Mouse (Mus musculus) retina, adult 2 months (tissue): ENCODE data around the gene Ptn.

ENCODE experiments used
- DNase-seq: peaks from one replicate; pipeline ENCODE4 v3.0.0-alpha.2; 2012; ENCODE audit warnings: low read depth, low spot score

Gene Ptn

DNA sequence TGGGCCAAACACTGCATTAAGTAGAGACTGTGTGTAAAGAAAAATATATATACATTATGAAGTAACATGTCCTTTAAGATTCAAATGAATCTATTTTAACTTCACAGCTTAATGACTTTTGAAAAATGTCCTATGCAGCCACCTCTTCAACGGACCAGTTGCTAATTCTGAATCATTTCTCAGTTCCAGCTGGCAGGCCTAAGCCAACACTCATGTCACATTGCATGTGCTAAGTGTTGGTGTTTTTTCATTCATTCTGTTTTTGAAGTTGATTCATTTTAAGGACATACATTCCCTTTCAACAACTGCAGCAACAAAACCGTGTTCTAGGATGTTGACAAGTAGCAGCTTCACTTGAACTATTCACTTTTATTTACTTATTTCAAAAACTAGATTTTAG, 6.0 kb upstream of the Ptn start:
- DNase-seq, result no peak

DNA sequence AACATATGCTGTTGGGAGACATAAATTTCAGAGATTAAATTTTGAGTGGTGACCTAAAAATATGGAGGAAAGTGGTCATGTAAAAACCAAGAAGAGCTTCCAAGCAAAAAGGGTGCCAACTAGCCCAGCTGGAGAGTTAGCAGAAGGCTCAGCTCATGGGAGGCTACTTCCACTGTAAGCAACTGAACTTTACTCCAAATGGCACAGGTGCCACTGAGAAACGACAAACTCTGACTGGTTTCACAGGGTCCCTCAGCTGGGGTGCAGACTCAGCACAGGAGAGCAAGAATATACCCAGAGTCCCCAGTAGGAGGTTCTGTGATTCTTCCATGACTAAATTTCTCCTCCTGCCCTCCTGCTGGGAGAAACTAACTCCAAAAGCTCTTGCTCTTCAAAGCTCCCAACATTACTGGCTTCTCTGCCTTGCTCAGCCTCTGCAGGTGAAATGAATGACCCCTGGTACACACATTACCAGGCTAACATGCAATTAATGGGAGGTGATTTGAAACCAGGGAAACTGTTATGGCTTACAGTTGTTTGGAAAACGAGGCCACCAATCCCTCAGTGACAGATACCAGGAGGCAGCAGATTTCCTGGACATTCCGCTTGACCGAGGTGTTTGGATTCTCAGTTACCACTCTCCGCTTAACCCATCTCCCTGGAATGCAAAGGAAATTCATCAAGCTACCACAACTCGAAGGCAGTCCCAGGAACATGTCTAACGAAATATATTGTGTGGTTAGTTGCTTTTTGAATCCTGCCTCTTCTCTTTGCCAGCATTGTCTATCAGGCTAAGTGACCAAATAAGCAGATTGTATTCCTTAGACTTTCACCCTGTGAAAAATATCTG, 2.9 kb upstream of the Ptn start:
- DNase-seq, result no peak

DNA sequence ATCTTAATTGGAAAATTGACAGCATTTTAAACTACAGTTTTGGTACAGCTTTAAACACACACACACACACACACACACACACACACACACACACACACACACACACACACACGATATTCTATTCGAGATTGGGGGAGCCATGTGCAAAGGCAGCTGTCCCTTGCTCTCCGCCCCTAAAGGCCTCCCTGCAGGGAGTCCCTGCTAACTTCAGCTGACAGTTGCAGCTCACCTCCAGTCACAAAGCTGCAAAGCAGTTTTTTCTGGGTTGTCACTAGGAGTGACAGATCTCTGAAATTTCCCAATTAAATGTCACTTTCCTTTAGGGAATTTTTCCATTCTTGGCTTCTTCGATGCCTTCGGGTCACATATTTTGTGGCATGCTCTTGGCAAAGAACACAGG, 428 bp upstream of the Ptn start:
- DNase-seq, result no peak

DNA sequence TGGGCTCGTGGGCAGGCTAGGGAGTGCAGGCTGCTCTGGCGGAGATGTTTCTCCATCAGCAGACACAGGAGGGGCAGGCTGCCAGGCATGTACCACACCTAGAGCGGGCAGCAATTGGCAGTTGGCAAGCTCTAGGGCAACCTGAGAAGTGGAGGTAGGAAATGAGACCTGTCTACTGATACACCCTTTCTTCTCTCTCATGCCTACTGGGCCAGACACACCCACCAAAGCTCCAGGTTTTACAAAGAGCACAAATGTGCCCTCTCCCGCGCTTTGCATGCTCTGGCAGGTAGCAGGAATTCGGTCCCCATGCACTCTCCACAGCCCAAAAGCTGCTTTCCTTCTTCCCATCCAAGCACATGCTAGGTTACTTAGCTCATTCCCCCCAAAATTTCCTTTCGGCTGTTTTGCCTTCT, 701 bp downstream of the Ptn start:
- no peak for DNase-seq

DNA sequence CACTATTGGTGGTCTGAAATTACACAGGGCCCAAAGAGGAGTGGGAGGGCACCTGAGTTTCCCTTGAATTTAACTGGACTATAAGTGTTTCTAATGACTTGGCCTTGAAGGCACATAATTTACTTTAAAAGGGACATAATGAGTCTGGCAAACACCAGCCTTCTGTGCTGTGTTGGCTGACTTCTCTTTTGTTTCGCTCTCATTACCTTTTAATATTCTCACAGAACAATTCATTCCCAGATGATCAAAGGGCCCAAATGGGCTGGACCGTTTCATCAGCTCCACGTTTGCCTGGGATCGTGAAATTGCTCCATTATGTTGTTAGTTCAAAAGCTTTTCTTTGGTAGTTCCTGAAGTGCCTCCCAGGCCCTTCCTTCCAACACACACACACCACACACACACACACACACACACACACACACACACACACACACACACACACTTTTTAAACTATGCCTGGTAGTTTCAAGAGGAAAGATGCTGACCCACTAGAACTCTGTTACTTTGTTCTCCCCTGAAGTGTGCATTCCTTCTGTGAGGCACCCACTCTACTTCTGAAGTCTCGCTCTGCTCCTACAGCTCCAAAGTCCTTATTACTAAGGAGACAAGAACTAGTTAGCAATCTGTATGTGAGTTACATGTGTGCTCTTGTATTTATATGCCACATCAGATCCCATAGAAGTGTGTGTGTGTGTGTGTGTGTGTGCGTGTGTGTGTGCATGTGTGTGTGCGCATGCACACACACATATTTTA, 1.5 kb downstream of the Ptn start:
- no peak for DNase-seq

DNA sequence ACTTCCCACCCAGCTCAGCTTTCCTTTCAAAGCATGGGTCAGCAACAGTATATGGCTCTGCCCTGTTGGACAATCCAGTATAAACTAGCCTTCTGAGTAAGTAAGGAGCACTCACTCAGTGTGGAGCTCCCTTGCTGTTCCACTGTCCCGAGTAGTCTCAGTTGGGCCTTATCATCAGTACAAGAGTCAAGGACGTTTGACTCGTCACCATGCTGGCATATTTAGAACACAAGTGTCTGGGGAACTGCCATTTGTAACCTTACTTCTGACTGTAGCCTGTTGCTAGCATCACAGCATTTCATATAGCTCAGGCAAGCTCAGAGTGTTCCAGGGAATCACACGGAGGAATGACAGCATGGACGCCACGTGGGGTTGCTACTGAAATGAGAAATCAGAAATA, 3.1 kb downstream of the Ptn start:
- no peak for DNase-seq

DNA sequence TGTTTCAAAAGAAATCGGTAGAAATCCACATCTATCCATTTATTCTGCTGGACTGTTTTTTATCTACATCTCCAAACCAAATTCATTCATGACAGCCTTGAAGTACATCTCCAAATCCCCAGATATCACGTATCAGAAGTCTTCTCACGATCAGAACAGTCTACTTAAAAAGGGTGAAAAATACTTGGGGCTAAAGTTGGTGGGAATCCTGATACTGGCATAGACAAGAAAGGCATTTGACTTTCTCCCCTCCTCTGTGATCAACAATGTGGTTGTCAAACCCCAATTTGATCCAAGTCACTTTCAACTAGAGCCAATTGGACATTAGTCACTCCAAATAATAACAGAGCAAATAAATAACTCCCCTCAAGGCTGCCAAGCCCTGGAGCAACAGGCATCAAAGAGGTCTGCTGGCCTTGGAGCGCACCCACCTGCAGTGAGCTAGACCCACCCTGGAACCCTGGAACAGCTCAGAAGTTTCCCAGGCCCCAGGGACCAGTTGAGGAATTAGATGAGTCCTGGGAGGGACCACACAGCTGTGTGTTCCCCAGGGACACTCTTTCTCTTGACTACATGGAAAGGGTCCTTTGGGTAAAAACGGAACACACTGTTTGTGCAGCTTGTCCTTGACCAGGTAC, 9.6 kb downstream of the Ptn start:
- DNase-seq, result no peak

DNA sequence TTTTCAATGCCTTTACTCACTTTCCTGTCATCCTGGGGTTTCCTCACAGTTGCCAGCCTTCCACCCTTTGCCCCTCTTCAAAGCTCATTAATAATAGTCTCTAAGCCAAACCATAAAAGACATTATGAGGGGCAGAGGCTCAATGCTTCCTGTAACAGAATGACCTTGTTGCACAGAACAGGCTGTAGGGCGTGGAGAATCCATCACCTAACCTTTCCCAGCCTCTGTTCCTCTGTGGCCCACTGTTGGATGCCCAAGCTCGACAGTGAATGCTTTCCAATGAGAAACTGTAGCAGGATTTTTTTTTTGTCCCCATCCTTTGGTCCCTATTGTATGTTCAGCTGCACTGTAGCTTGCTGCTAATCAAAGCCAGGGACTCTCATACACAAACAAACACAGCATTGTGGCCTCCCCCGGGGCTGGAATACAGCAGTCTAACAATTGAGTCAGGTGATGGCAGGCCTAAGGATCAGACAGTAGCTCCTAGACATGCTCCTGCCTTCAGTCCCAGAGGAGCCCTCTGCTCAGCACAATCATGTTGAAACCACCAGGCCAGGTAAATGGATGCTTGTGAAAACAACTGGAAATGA, 12.9 kb downstream of the Ptn start:
- DNase-seq, result no peak

DNA sequence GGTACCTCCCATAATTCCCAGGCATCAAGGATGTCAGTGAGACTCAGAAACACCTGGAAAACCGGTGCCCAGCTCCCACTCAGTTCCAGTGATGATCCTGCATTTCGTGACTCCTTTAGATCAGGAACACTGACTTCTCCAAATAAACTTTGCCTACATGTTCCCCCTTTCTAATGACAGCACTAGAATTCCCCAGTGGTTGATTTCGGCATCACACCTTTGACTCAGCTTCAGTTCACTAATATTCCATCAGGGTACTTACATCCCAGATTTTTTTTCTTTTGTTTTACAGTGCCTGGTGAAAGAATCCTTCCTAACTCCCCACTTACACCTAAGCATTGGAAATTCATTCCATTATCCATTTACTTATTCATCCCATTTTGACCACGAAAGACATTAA, 15.5 kb downstream of the Ptn start:
- no peak for DNase-seq

DNA sequence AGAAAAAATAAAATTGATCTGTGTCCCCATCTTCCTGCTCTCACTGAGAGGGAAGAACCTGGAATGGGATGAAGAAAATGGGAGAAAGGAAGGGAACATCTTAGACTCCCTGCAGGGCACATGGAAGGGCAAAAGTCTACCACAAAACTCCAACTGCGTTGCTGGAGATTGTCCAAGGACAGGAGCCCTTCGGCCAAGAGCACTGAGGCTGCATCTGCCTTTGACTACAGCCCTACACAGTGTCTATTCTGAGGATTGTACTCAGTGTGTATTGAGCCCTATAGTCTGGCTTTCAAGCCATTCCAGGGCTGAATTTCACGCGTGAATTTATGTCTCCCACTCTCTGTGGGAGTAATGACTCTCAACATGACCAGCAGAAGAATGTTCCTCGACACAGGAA, 16.2 kb downstream of the Ptn start:
- no peak for DNase-seq

DNA sequence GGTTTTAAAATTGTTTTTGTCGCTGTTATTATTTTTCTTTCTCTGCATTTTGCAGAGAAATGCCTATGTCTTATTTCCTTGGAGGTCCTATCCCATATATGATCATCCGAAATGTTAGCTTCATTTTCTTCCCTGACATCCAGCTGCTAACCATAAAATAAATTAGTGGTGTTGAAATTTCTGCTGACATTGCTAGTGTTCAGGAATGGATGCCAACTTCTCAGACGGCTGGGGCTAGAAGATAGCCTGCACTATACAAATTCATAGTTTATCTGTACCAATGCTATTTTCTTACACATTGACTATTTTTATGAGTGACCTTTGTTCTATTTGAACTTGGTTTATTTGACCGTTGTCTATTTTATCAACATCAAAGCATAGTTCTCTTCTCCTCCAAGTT, 20.8 kb downstream of the Ptn start:
- DNase-seq, result no peak

DNA sequence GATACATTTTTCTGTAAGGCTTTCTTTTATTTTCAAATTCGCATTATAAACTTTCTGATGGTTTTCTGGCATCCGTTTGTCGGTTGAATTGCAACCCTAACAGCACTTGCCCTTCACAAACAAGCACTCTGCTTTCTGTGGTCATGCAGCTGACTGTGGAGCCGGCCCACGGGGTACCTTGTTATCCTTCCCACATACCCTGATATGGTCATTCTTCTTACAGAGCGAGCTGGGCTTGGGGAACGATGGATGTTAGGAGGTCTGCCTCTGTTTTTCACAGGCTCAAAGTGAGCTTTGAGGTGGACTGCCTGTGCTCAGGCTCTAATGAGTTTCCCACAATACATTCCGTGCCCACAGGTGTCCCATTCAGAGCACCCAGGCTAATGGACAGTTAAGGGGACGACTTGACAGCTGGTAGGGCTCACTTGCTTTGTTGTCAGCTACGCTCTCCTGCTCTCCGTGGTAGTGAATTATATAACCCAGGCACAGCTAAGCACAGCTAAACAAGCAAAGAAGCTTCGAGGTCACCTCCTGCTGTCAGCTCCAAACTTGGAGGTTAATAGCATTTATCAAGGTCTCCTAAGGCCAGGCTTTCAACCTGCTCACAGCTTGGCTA, 21.3 kb downstream of the Ptn start:
- no peak for DNase-seq

DNA sequence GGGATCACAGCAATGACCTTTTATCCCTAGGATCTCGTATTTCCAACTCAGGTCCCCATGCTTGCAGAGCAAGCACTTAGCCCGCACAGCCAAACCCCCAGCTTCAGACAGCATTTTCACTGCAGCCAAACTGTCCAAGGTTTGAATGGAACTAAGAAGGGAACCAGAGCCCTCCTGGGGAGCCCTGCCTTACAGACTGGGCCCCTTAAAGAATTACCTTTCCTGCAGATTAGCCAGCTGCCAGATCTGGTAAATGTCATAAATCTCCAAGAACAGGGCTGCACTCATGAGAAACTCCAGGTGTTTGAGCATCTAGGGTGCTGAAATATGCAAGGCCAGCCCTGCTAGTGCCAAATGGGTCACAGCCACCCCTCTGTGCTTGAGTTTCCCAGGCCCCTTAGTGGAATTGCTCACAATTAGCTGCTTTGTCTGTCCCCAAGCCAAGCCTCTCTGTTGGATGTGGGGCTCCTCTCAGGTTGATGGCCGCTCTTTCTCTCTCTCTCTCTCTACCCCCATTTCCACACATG, 25.3 kb downstream of the Ptn start:
- no peak for DNase-seq

DNA sequence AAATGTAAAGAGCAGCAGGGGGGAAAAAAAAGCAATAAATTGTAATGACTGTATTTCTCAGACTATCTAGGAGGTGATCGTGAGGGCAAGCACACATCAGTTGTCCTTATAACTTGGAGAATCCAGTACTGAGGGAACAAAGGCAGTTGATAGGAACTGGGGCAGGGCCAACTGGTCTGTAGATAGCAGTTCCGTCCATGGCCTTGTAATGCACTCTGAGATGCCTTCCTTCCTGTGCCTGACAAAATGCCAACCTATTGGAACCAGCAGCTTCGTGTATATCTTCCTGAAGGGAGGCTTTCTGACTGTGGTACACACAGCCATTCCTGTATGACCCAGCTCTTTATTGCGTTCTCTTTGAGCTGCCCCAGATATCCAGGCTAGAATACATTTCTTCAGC, 27.5 kb downstream of the Ptn start:
- no peak for DNase-seq

DNA sequence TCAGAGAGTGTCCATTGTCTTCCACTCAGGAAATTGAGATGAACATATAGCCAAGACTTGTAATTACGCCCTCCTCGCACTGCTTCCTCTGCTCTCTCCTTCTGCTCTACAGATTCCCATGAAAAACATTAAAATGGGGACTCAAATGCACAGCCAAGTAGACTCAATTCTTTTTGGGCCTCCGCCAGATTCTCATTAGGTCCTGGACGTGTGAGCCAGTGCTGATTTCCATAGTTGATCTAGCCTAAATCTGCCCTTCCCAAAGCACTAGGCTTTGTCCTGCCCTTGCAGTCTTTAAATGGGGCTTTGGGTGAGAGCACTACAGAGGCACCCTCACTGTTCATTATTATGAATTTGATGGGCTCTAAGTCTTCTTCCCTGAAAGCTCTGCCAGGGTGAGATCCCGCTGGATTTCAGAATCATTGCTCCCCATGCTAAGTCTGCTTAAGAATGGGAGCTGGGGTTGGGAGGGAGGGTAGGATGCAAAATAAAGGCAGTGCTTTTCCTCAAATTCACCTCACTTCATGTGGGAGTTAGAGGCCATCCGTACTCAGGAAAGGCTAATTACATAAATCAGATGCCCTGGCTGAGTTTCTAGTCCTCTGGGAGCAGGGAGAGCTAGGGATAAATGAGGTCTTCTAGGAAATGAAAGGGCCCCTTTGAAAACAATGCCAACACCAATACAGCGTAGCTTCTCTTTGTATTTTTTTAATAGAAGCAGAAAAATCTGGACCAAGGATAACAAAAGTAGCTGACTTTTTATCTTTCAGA, 32.3 kb downstream of the Ptn start:
- no peak for DNase-seq

DNA sequence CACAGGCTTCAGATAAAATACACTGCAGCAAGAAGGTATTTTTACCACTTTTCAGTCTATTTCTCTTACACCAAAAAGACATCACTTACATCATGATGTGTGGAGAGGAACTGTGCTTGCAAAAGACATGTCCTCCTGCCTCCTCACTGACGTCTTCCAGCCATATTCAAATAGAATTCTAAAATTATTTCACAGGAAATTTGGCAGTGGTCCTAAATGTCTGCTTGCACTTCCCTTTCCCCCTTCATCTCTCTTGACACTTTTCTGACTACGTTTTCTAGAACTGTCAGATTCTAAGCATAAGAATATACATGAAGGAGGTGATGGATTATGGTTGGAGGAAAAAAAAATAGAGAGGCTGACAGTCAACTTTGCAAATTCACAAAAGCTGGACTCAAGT, 33.0 kb downstream of the Ptn start:
- DNase-seq, result no peak

DNA sequence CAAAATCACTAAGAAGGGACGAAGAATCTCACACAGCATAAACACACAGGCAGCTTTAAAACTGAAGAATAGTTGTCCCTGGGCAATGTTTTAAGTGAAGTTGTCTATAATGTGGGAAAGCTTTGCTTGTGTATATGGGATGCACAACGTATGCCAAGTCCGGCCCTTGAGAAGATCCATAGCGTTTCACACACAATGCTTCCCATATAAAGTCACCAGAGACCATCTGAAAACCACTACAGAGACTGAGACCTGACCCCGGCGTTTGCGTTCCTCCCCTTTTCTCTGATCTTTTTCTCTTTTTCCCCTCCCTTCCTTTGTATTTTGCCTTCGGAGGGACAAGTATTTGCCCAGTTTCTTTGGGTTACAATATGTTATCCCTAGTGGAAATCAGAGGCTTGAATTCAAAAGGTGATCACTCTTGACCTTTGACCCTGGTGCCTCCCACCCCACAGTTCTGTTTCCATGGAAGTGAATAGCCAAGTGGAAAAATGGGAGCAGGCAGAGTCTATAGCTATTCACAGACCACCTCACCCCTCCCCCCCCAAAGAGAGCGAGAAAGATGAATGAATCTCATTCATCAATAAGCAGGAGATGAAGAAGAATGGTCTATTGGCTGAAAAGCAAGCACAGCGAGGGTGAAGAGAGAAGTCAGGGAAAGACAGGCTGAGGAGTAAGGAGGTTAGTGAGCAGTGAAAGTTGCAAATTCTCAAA, 34.2 kb downstream of the Ptn start:
- no peak for DNase-seq

DNA sequence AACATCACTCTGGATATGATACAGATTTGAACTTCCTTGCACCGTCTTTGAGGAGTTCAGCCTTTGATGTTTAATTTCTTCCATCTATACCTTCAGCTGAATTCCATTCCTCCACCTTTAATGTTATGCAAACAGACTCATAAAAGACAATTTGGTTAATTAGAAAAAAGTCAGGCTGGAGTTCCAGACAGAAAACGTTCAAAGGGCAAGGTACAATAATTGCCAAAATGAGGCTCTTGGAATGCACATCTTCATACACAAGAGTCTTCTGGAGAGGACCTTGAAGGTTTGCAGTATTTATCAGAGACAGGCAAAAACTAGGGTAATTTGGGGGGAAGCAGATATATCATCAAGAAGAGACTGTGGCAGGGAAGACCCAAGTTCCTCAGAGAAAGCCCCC, 37.5 kb downstream of the Ptn start:
- DNase-seq, result no peak

DNA sequence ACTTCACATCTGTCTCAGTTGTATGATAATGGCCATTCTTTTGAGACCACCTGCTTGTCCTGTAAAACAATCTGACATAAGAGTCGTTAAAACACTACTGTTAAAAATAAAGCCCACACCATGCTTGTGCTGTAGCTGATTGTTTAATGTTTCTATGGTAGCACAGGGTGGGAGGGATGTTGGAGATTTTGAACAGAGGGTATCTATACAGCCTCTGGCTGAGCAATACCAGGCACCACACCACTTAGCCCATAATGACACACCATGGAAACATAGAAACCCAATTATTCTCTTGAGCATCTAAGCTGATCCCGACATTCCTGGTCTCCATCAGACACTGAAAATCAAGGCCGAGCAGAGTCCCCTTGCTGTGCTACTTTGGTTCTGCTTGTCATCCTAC, 41.0 kb downstream of the Ptn start:
- DNase-seq, result no peak

DNA sequence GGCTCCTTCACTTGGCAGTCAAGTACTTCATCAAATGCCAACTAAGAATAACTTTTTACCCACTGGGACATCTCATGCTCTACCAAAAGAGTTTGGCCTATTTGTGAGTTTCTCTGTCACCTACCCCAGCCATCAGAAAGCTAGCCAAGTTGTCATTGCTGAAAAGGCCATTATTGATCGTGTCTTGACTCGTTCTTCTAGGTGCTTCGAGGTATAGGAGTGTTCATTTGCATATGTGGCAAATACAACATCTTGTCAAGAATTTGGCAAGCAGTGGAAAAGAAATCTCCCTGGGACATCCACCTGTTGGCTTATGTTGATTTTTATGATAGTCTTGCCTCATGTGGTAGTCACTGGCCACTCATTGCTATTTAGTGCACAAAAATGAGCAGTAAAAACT, 43.1 kb downstream of the Ptn start:
- DNase-seq, result no peak
